Mouse (Mus musculus): ENCODE results near the gene Hpn.

Gene Hpn

DNA sequence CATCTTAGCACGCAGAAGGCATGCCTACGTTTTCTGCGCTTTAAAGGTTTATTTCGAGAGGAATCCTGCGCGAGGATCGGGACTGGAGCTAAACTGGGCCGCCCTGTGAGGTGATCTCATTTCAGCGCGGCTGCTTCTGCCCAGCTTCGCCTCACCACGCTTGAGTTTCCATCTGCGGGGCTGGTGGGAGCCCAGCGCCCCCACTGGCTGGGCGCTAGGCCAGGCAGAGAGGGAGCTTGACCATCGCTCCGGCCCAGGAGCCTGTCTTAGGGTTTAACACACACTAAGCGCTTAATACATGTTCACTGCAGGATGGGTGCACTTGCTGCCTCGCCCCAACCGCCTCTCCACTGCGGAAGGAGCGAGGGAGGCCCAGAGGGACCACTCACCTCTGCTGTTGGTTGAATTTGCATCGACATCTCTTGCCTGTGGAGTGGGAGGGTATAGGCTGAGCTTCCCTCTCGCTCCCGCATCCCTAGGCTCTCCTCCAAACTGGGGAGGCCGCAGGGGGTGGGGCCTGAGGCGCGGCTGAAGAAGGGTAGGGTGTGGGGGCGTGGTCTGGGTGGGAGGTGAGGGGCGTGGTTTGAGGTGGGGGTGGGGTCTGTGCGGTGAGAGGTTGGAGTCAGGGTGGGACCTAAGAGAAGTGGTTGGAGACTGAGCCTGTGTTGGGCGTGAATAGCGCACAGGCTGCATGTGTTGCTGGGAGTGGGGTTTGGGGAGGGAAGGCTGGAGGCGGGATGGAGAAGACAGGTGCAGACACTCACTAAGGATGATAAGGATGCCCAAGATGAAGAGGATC is 62.3 kb downstream of the Hpn start:
- peak; percentile 81 for DNase-seq

DNA sequence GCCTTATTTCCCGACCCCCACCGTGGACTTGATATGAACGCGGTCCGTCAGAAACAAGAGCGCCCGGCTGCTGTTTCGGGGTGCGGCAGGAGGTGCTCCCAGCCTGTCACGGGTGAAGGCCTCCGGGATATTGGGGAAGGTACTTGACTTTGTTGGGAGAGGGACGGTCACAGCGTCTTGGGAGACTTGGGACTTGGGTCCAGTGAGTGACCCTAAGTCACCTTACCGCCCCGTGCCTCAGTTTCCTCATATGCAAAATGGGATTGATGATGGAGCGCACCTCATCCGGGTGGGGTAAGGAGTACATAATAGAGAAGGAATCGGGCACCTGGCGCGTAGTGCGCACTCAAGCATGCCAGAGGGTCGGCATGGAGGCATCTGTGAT is 62.8 kb downstream of the Hpn start:
- no peak for DNase-seq

DNA sequence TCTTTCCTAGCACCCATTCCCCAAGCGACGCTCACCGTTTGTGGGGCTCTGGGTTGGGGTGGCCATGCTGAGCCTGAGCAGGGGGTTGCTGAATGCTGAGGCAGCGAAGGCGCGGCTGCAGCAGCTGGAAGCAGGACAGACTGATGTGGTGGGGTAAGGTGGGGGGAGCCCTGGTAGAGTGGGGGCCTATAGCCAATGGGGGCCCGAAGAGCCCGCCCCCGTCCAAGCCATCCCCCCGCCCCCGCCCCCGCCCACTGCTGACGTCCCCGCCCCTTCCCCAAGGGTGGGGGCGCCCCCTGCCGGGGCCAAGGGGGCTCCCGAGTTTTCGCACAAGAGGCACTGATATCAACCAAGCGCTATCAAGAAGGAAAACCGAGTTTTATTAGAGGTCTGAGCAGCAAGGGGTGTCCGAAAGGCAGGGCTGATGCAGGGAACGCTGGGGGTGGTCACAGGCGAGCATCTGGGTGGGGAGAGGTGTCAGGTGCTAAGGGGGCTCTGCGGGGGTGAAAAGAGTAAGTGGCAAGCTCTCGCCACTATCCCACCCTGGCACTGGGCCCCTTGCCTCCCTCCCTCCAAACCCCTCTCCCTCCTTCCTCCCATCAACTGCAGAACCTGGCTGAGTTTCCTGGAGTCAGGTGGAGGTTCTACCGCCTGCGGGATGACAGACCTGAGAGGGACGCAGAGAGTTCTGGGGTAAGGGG is 63.6 kb downstream of the Hpn start, which contains the start of gene Fxyd7:
Gene Fxyd7, minus strand, starts transcription at position 147 of the 701 bp plus-strand sequence.
- DNase-seq = no peak

DNA sequence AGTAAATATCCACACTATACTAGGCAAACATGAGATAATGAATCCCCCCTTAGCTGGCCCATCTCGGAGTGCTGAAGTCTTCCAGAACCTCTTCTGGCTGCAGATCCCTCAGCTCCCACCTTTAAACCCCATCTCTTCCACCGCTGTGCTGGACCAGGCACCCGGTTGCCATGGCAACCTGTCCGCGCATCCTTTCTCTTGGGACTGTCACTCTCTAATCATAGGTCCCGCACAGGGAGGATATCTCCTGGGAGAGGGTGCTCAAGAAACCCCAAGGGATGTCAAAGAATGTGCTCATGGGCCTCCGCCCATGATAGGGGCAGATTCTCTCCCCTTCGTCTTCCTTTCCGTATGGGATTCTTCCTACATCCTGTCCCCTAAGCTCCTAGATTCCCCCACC is 64.2 kb downstream of the Hpn start:
- peak; percentile 78 for DNase-seq

DNA sequence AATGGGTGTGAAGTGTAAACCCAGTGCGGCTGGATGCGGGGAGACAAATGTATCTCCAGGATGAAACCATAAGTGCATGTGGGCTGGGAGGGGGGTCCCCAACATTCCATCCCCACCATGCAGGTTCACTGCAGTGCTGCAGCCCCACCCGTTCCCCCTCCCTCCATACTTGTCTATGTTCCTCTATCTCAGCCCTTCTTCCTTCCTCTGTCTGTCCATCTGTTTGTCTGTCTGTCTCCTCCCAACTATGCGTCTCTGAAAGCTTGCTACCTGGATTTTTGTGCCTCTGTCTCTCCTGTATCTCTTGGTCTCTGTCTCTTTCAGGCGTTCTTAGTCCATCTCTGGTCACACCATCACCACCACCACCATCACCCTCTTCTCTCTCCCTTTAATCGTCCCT is 64.6 kb downstream of the Hpn start:
- no peak for DNase-seq

DNA sequence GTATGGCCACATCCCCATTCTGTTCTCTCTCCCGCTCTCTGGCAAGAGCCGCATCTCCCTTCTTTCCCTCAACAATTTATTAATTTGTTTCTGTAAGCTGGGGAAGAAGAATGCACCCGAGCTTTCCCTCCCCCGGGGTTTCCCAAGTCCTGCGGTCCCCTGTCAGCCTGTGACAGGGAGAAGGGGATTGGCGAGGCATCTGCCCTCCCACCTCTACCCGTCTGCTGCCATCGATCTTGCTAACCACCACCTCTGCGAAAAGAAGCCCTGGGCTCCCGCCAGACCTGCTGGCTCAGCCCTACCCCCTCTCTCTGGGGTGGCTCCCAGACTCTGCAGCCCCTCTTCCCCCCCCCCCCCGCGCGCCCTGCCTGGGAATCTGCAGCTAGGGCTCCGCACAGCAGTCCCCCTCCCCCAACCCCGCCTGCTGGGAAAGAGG is 65.2 kb downstream of the Hpn start:
- DNase-seq = peak; percentile 74

DNA sequence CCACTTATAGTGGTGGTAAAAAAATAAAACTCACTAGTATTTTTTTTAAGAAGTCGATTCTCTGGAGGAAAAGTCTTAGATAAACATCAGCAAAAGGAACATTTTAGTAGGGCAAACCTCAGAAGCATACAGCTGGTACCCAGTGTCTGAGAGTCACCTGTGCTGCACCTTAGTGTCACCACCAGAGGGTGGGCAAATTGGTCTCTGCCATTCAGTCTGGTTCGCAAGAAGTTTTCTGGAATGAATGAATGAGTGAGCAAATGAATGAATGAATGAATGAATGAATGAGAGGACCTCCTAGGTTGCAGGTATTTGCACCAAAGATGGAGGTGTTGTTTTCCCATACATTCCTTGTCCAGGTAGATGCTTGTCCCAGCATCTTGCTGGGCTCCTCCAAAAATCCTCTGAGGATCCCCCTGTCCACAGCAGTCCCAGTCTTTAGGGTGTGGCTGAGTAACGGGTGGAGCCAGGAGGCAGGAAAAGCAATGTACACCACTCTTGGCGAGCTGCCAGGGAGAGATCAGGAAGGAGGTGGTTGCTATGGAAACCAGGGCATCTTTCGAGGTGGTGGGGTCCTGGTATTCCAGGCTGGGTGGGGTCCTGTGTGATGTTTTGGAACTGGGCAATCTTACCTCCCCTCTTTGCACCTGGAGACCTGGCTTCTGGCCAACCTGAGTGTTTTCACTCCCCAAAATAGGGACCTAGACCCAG is 65.8 kb downstream of the Hpn start:
- peak; percentile 64 for DNase-seq

Data from right cerebral cortex, adult 18-20 months (tissue).